Mouse (Mus musculus): Measurements from ENCODE around the gene Ablim1. TPM values are rescaled to one million over a fixed set of nuclear protein-coding genes. Genes with fewer than 3 reads are reported as not detected.

The Ablim1 gene
- total and polyA plus RNA-seq, 2 experiments from 2014 or later, result 47.8 to 76.9 TPM

- Histone ChIP-seq H3K4me3 (ENCODE audit: low read depth, low read length) (no peak overlapping the region), H3K4me1 (ENCODE audit: insufficient read depth) (no peaks in the 10 kb centered on the region), H3K4me2 (ENCODE audit: low read depth) (no peak overlapping the region), H3K9me3 (ENCODE audit: low read length) (no peaks in the 10 kb centered on the region), H3K9ac (no peak overlapping the region), H3K27ac (ENCODE audit: low read depth, low read length) (no peak overlapping the region), H3K27me3 (ENCODE audit: insufficient read depth, low read length) (no peaks in the 10 kb centered on the region), H3K36me3 (ENCODE audit: insufficient read depth) (no peaks in the 10 kb centered on the region)
- ATAC-seq (no peak), DNase-seq (no peak)
- no peak for TF ChIP-seq CTCF (IDR thresholded peaks at IDR 0.05; ENCODE audit: low read depth)
- 75% methylated on average over 5 of the region's 5 CpGs for WGBS
Measured at GRCm38 (mm10) chr19:57104171-57104748, 210.5 kb downstream of the Ablim1 start.

- Histone ChIP-seq H3K27me3 (ENCODE audit: insufficient read depth, low read length) (no peaks in the 10 kb centered on the region), H3K9me3 (ENCODE audit: low read length) (no peaks in the 10 kb centered on the region), H3K27ac (ENCODE audit: low read depth, low read length) (no peak overlapping the region; the same call in 1 of the 2 replicates), H3K4me2 (ENCODE audit: low read depth) (no peak overlapping the region), H3K4me1 (ENCODE audit: insufficient read depth) (no peaks in the 10 kb centered on the region), H3K36me3 (ENCODE audit: insufficient read depth) (no peaks in the 10 kb centered on the region), H3K9ac (no peak overlapping the region), H3K4me3 (ENCODE audit: low read depth, low read length) (no peak overlapping the region)
- no peak for TF ChIP-seq CTCF (IDR thresholded peaks at IDR 0.05; ENCODE audit: low read depth)
- WGBS, result 71% methylated on average over 4 of the region's 4 CpGs
- no peak for DNase-seq
- ATAC-seq, result peak; percentile 36
Measured at GRCm38 (mm10) chr19:57103360-57103958, 211.3 kb downstream of the Ablim1 start.

GRCm38 (mm10) chr19:57101986-57102385 is 212.7 kb downstream of the Ablim1 start:
- TF ChIP-seq CTCF (IDR thresholded peaks at IDR 0.05; ENCODE audit: low read depth), result no peak
- DNase-seq (no peak), ATAC-seq (no peak)
- WGBS, result 79% methylated on average over 7 of the region's 7 CpGs
- no peak overlapping the region for H3K4me3 ChIP-seq (ENCODE audit: low read depth, low read length)
- no peak overlapping the region for H3K9ac ChIP-seq
- H3K36me3 ChIP-seq (ENCODE audit: insufficient read depth), result no peaks in the 10 kb centered on the region
- H3K9me3 ChIP-seq (ENCODE audit: low read length), result no peaks in the 10 kb centered on the region
- no peaks in the 10 kb centered on the region for H3K4me1 ChIP-seq (ENCODE audit: insufficient read depth)
- no peak overlapping the region for H3K27ac ChIP-seq (ENCODE audit: low read depth, low read length)
- no peak overlapping the region for H3K4me2 ChIP-seq (ENCODE audit: low read depth)
- no peaks in the 10 kb centered on the region for H3K27me3 ChIP-seq (ENCODE audit: insufficient read depth, low read length)

GRCm38 (mm10) chr19:57100753-57101446 is 213.8 kb downstream of the Ablim1 start:
- Histone ChIP-seq H3K4me3 (ENCODE audit: low read depth, low read length) (no peak overlapping the region), H3K27me3 (ENCODE audit: insufficient read depth, low read length) (no peaks in the 10 kb centered on the region), H3K4me1 (ENCODE audit: insufficient read depth) (no peaks in the 10 kb centered on the region), H3K27ac (ENCODE audit: low read depth, low read length) (no peak overlapping the region), H3K9ac (no peak overlapping the region), H3K9me3 (ENCODE audit: low read length) (no peaks in the 10 kb centered on the region), H3K36me3 (ENCODE audit: insufficient read depth) (no peaks in the 10 kb centered on the region), H3K4me2 (ENCODE audit: low read depth) (no peak overlapping the region)
- TF ChIP-seq CTCF (IDR thresholded peaks at IDR 0.05; ENCODE audit: low read depth), result no peak
- no peak for ATAC-seq
- no peak for DNase-seq
- WGBS, result 96% methylated on average over 11 of the region's 11 CpGs

- H3K27ac ChIP-seq (ENCODE audit: low read depth, low read length), result no peak overlapping the region
- H3K9me3 ChIP-seq (ENCODE audit: low read length), result no peaks in the 10 kb centered on the region
- ATAC-seq (no peak), DNase-seq (no peak)
- H3K36me3 ChIP-seq (ENCODE audit: insufficient read depth), result no peaks in the 10 kb centered on the region
- no peaks in the 10 kb centered on the region for H3K4me1 ChIP-seq (ENCODE audit: insufficient read depth)
- 90% methylated on average over 9 of the region's 9 CpGs for WGBS
- H3K9ac ChIP-seq, result no peak overlapping the region
- no peak overlapping the region for H3K4me2 ChIP-seq (ENCODE audit: low read depth)
- TF ChIP-seq CTCF (IDR thresholded peaks at IDR 0.05; ENCODE audit: low read depth), result no peak
- no peak overlapping the region for H3K4me3 ChIP-seq (ENCODE audit: low read depth, low read length)
- no peaks in the 10 kb centered on the region for H3K27me3 ChIP-seq (ENCODE audit: insufficient read depth, low read length)
Measured at GRCm38 (mm10) chr19:57099986-57100385, 214.7 kb downstream of the Ablim1 start.

GRCm38 (mm10) chr19:57099094-57099357 is 215.7 kb downstream of the Ablim1 start:
- no peak overlapping the region for H3K4me2 ChIP-seq (ENCODE audit: low read depth)
- 87% methylated on average over 4 of the region's 4 CpGs for WGBS
- no peaks in the 10 kb centered on the region for H3K4me1 ChIP-seq (ENCODE audit: insufficient read depth)
- ATAC-seq (no peak), DNase-seq (no peak)
- no peak overlapping the region for H3K4me3 ChIP-seq (ENCODE audit: low read depth, low read length)
- no peak for TF ChIP-seq CTCF (IDR thresholded peaks at IDR 0.05; ENCODE audit: low read depth)
- no peak overlapping the region for H3K9ac ChIP-seq
- no peaks in the 10 kb centered on the region for H3K27me3 ChIP-seq (ENCODE audit: insufficient read depth, low read length)
- H3K27ac ChIP-seq (ENCODE audit: low read depth, low read length), result peak overlapping the region; percentile 42; the same call in 1 of the 2 replicates
- H3K36me3 ChIP-seq (ENCODE audit: insufficient read depth), result no peaks in the 10 kb centered on the region
- H3K9me3 ChIP-seq (ENCODE audit: low read length), result no peaks in the 10 kb centered on the region

All from forebrain, postnatal 0 days (tissue).